Mouse (Mus musculus) heart, embryonic 11.5 days (tissue): Measurements from ENCODE around the gene Psmb4. TPM values are rescaled to one million over a fixed set of nuclear protein-coding genes. Genes with fewer than 3 reads are reported as not detected.
"Not testable (repeated sequence)": the region's sequence is repeated elsewhere in the genome, so short reads cannot be mapped to it uniquely, and the experiment has no call there.

Experiments used
- ATAC-seq: fragments of 200-750 bp; cut with Nextera tagmentation; replicated peaks from 2 replicates; pipeline ENCODE4 v1.8.0; 2017; ENCODE audit warnings: moderate library complexity; ENCODE audit not compliant: insufficient number of reproducible peaks, low FRiP score, low TSS enrichment
- H3K27ac ChIP-seq: fragments of 300-500 bp; sonication (generic); 2 replicates; pipeline ENCODE4 v1.5.1; 2014; ENCODE audit warnings: mild to moderate bottlenecking, low read depth, low read length
- H3K27me3 ChIP-seq: fragments of 300-500 bp; sonication (generic); 2 replicates; pipeline ENCODE4 v1.6.1; 2014; ENCODE audit warnings: mild to moderate bottlenecking, low read length, mixed read lengths; ENCODE audit not compliant: control insufficient read depth, insufficient read depth
- H3K36me3 ChIP-seq: fragments of 300-500 bp; sonication (generic); 2 replicates; pipeline ENCODE4 v1.6.1; 2014; ENCODE audit warnings: mild to moderate bottlenecking, low read length, moderate library complexity, mixed read lengths; ENCODE audit not compliant: control insufficient read depth, insufficient read depth
- H3K4me1 ChIP-seq: fragments of 300-500 bp; sonication (generic); 2 replicates; pipeline ENCODE4 v1.6.1; 2014; ENCODE audit warnings: low read length; ENCODE audit not compliant: control insufficient read depth, insufficient read depth
- H3K4me2 ChIP-seq: fragments of 300-500 bp; sonication (generic); 2 replicates; pipeline ENCODE4 v1.6.1; 2014; ENCODE audit warnings: mild to moderate bottlenecking, moderate library complexity
- H3K4me3 ChIP-seq: fragments of 300-500 bp; sonication (generic); 2 replicates; pipeline ENCODE4 v1.5.1; 2014; ENCODE audit warnings: low read depth, low read length
- H3K9ac ChIP-seq: fragments of 300-500 bp; sonication (generic); 2 replicates; pipeline ENCODE4 v1.6.1; 2014; ENCODE audit warnings: mild to moderate bottlenecking, low read depth, low read length, moderate library complexity
- H3K9me3 ChIP-seq: fragments of 300-500 bp; sonication (generic); replicated peaks from 2 replicates; pipeline ENCODE4 v1.6.1; 2016; ENCODE audit warnings: low read length; ENCODE audit not compliant: control insufficient read depth
- WGBS: fragments of 180-500 bp; shearing (Covaris S2); extraction: QIAGEN DNeasy Blood & Tissue Kit; methylation state at CpG from one replicate; pipeline ENCODE4 v1.1.7; 2014; ENCODE audit not compliant: insufficient replicate concordance; 5-methylcytosine and 5-hydroxymethylcytosine counted together
- polyA plus RNA-seq: library from polyadenylated mRNA; unstranded; fragments of >200 nt; fragmentation: Nextera tagmentation; extraction: Ambion mirVana; gene quantifications from 2 replicates; pipeline ENCODE4 v1.2.1, GENCODE M21; 2014

Gene Psmb4
- polyA plus RNA-seq, 1 experiment from 2014 or later, result 293 TPM

DNA sequence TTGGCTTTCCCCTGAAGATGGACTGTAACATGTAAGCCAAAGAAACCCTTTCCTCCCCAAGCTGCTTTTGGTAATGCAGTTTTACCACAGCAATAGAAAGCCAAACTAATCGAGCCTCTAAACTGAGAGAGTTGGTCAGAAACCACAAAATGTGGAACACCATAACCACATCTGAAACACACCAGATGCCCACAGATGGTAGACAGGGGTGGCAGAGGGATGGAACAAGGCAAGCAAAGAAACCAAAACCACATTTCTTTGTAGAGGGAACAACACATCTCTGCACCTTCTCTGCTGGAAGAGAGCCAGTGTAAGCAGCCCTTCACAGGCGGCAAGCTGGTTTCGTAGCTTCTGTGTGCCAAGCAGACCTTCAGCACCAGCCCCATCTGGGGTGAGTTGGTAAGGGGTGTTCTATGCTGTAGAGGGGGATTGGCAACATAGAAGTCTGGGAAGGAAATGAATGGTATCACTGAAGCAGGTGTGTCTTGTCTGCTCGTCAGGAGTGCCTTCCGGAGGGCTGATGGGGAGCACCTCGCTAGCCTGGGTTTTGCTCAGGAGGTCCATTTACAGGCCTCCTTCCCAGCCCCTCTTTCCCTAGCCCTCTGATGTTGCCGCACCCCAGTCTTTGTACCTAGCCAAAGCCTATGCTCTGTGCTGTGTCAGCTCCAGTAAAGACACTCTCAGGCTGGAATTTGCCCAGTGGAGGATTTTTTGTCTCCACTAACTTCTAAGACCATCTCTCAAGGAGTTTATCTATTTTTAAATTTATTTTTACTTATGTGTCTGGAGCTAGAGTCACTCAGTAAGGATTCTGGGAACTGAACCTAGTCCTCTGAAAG lies 29.4 kb upstream of the Psmb4 start:
- Histone ChIP-seq H3K9me3 (no peaks in the 10 kb centered on the region), H3K4me2 (no peak overlapping the region), H3K27me3 (no peaks in the 10 kb centered on the region), H3K4me3 (no peak overlapping the region), H3K27ac (no peak overlapping the region), H3K36me3 (no peaks in the 10 kb centered on the region), H3K9ac (no peak overlapping the region), H3K4me1 (no peaks in the 10 kb centered on the region; the same call in 1 of the 2 replicates)
- WGBS, result 84% methylated on average over 7 of the region's 7 CpGs
- no peak for ATAC-seq

DNA sequence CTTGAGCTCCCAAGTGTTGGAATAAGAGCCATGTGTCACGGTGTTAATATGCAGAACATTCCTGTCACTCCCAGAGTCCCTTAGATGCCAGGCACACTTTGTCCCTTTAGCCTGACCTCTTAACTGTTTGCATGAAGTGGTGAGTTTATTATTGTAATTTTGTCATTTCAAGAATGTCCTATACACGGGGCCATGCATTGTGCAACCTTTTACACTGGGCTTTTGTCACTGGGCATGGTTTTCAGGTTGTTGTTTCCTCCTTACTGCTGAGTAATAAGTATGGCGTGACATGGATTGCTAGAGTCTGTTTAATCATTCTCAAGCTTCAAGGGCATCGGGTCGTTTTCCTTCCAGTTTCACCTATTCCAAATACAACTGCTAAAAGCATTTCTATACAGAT lies 27.0 kb upstream of the Psmb4 start:
- ATAC-seq, result no peak
- 68% methylated on average over 5 of the region's 5 CpGs for WGBS
- no peaks in the 10 kb centered on the region for H3K36me3 ChIP-seq
- no peak overlapping the region for H3K4me2 ChIP-seq
- H3K4me3 ChIP-seq, result no peak overlapping the region
- H3K9ac ChIP-seq, result no peak overlapping the region
- no peaks in the 10 kb centered on the region for H3K9me3 ChIP-seq
- H3K27ac ChIP-seq, result no peak overlapping the region
- no peaks in the 10 kb centered on the region; the same call in 1 of the 2 replicates for H3K4me1 ChIP-seq
- no peaks in the 10 kb centered on the region for H3K27me3 ChIP-seq

DNA sequence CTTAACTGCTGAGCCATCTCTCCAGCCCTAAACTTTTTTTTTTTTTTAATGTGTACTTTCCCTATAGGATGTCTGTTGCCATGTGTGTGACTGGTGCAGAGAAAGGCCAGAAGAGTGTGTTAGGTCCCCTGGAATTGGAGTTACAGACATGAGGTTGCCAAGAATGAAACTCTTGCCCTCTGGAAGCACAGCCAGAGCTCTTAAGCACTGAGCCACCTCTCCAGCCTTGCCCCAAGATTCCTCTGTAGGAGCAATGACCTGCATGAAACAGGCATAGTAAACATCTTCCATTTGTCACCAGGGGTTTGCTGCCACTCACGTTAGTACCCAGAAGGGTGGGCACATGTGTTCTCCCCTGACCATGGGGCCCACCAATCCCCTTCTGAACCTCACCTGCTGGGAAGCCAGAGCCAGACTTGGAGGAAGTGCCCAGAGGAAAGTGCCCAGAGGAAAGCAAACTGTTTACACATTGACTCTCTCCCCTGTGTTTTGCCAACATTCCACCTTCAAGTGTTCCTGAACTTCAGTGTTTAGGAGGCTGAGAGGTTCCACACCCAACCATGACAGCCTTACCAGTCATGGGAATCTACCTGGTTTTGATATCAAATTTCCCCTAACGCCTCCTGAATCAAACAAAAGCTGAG lies 24.4 kb upstream of the Psmb4 start:
- no peak overlapping the region for H3K27ac ChIP-seq
- H3K4me3 ChIP-seq, result no peak overlapping the region
- no peaks in the 10 kb centered on the region for H3K27me3 ChIP-seq
- H3K36me3 ChIP-seq, result no peaks in the 10 kb centered on the region
- no peak for ATAC-seq
- WGBS, result 67% methylated on average over 2 of the region's 2 CpGs
- H3K9me3 ChIP-seq, result no peaks in the 10 kb centered on the region
- no peak overlapping the region for H3K4me2 ChIP-seq
- no peak overlapping the region for H3K9ac ChIP-seq
- H3K4me1 ChIP-seq, result no peaks in the 10 kb centered on the region

DNA sequence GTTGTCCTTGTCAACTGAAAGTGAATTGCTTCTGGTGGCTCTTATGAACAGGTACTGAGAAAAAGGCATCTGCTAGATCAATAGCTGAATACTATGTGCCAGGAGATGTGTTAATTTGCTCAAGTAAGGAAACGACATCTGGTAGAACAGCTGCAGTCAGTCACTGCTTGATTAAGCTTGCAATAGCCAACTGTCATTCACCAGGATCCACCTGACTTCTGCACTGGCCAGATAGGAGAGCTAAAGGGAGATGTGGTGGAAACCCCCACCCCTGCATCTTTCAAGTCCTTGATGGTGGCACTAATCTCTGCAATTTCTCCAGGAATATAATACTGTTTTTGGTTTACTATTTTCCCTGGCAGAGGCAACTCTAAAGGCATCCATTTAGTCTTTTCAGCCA lies 19.7 kb upstream of the Psmb4 start:
- no peaks in the 10 kb centered on the region for H3K36me3 ChIP-seq
- H3K9ac ChIP-seq, result no peak overlapping the region
- H3K27me3 ChIP-seq, result no peaks in the 10 kb centered on the region
- no peaks in the 10 kb centered on the region for H3K4me1 ChIP-seq
- WGBS, result 56% methylated on average over 1 of the region's 1 CpGs
- H3K4me2 ChIP-seq, result no peak overlapping the region
- H3K4me3 ChIP-seq, result no peak overlapping the region
- no peak for ATAC-seq
- no peaks in the 10 kb centered on the region for H3K9me3 ChIP-seq
- H3K27ac ChIP-seq, result no peak overlapping the region

DNA sequence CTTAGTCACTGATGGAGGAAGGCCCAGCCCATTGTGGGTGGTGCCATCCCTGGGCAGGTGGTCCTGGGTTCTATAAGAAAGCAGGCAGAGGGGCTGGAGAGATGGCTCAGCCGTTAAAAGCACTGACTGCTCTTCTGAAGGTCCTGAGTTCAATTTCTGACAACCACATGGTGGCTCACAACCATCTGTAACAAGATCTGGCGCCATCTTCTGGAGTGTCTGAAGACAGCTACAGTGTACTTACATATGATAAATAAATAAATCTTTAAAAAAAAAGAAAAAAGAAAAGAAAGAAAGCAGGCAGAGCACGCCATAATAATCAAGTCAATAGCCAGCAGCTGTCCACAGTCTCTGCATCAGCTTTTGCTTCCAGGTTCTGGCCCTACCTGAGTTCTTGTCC lies 18.0 kb upstream of the Psmb4 start:
- ATAC-seq, H3K4me2 ChIP-seq, H3K9me3 ChIP-seq, H3K4me3 ChIP-seq, H3K4me1 ChIP-seq, H3K27ac ChIP-seq, H3K9ac ChIP-seq, H3K27me3 ChIP-seq, H3K36me3 ChIP-seq: not testable (repeated sequence)
- 65% methylated on average over 3 of the region's 3 CpGs for WGBS

DNA sequence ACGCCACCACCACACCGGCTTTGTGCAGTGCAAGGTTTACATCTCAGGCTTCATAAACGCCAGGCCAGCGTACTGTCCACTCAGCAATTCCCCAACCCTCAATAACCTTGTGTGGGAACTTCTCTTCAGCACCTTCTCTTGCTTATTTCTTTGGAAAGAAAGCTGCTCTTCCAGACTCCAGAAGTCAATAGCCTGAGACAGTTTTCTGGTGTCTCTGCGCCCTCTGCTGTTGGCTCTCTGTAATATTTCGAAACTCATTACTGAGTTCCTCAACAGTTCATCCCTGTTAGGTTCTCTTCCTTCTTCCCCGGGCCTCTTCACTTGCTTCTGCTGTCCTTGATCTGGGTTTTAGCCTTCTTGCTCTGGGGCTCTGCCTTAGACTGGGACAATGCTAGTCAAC lies 16.0 kb upstream of the Psmb4 start:
- no peaks in the 10 kb centered on the region for H3K9me3 ChIP-seq
- no peaks in the 10 kb centered on the region for H3K36me3 ChIP-seq
- no peak overlapping the region for H3K4me3 ChIP-seq
- H3K27me3 ChIP-seq, result no peaks in the 10 kb centered on the region
- H3K9ac ChIP-seq, result no peak overlapping the region
- no peaks in the 10 kb centered on the region for H3K4me1 ChIP-seq
- H3K4me2 ChIP-seq, result no peak overlapping the region
- 24% methylated on average over 7 of the region's 7 CpGs for WGBS
- no peak overlapping the region for H3K27ac ChIP-seq
- ATAC-seq, result no peak

DNA sequence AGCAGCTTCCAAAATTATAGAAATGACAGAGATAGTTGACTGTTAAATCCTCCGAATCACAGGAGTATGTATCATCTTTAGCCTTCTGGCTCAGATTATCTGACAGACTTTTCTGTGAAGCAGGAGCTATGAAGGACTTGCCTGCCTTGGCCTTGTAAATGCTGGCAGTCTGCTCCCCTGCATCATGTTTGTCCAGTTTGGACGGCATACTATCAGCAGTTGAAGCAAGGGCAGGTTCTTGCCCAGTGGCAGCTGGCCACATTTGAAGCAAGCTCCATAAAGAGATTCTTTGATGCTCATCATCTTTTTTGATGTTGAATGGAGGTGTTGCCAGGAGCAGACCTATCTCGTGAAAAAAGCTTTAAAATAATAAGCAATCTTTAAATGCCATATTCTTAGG lies 7.3 kb upstream of the Psmb4 start:
- Histone ChIP-seq H3K9ac (no peak overlapping the region), H3K4me3 (no peak overlapping the region), H3K27me3 (no peaks in the 10 kb centered on the region), H3K4me2 (no peak overlapping the region), H3K27ac (no peak overlapping the region), H3K9me3 (no peaks in the 10 kb centered on the region), H3K4me1 (no peaks in the 10 kb centered on the region), H3K36me3 (no peaks in the 10 kb centered on the region)
- ATAC-seq, result no peak
- 62% methylated on average over 3 of the region's 3 CpGs for WGBS

DNA sequence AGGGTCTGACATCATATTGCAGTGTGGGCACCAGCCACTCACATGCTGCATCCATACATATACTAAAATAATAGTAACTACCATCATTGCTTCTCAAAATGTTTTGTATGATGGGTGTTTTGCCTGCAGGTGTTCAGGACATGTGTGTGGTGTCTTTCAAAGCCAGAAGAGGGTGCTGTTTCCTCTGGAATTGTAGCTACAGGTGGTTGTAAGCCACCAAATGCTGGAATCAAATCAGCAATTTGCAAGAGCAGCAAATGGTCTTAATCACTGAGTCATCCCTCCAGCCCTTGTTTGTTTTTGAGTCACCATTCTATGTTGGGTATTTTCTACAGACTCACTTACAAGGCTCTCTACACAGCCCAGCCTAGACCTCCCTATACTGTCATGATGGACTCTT lies 1.8 kb upstream of the Psmb4 start:
- Histone ChIP-seq H3K9ac (no peak overlapping the region), H3K4me3 (no peak overlapping the region), H3K27ac (no peak overlapping the region)

DNA sequence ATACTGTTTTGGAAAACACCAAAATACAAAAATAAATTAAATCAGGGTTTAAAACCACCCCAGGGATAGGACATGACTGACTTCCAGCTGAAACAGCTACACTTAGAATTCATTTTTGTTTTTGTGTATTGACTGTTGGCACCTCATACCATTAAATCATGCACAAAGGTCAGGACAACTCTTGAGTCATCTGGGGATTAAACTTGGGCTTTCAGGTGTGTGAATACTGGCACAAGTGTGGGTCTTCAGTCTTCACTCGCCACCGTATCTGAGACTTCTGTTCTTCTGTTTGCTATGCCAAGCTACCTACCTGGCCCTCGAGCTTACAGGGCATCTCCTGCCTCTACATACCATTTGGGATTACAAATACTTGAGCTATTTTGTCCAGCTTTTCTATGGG lies 4.2 kb downstream of the Psmb4 start:
- 81% methylated on average over 3 of the region's 3 CpGs for WGBS

More for the DNA sequence above, 1.8 kb upstream of the Psmb4 start:
- H3K4me2 ChIP-seq, result no peak overlapping the region
- no peak for ATAC-seq
- H3K27me3 ChIP-seq, result 0 out of 2 replicates have a peak, but pooled peaks cover 2% of the 10 kb centered on the region
- H3K9me3 ChIP-seq, result no peaks in the 10 kb centered on the region
- H3K4me1 ChIP-seq, result peaks cover 11% of the 10 kb centered on the region
- H3K36me3 ChIP-seq, result peaks cover 6% of the 10 kb centered on the region; the same call in 1 of the 2 replicates

More for the DNA sequence above, 4.2 kb downstream of the Psmb4 start:
- Histone ChIP-seq H3K4me3 (no peak overlapping the region), H3K9me3 (no peaks in the 10 kb centered on the region), H3K27ac (no peak overlapping the region), H3K4me1 (peaks cover 11% of the 10 kb centered on the region), H3K36me3 (peaks cover 28% of the 10 kb centered on the region), H3K27me3 (no peaks in the 10 kb centered on the region), H3K9ac (no peak overlapping the region), H3K4me2 (no peak overlapping the region)
- ATAC-seq, result no peak
